Mouse (Mus musculus): ENCODE results near the gene Gm42742. TPM values are rescaled to one million over a fixed set of nuclear protein-coding genes. Genes with fewer than 3 reads are reported as not detected.

The Gm42742 gene
- polyA plus RNA-seq, 1 experiment from 2014 or later, result 60.9 TPM

DNA sequence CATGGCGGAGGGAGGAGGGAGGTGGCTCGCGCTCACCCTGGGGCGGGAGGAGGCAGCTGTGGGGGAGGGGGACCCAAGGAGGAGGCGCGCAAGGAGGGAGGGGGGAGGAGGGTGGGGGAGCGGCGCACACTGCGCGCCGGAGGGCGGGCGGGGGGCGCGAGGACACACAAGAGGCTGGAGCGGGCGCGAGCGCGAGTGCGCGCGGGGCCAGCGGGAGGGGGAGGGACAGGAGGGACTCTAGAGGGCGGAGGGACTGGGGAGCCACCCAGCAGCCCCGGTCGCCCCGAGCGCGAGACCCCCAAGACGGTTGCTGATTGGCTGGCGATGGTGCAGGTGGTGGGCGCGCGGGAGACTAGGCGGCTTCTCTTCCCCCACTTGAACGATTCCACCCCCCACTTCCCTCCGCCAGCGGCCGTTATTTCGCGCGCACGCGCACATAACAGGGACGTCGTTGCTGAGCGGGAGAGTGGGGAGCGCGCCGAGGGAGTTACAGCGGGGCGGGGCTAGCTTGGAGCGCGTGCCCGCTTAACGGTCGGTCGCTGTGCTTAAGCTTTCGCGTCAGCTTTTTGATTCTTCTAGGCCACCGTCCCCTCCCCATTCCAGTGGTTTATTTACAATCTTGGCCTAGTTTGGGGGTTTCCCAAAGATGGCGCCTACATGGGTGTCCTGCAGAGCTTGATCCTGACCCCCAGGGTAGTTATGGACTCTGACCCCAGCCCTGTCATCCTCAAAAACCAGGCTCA lies 6.3 kb upstream of the Gm42742 start, which contains the start of gene Maz:
TSS of gene Maz (minus strand) at position 54 of the 743 bp plus-strand sequence.
- WGBS, result under 1% methylated on average over 43 of the region's 63 CpGs
- peak within 1 kb of the TSS; percentile 98 for H3K27ac ChIP-seq (ENCODE audit: low read depth, low read length)
- peaks cover 22% of the 10 kb centered on the region; the same call in 1 of the 2 replicates for H3K36me3 ChIP-seq (ENCODE audit: control insufficient read depth, insufficient read depth, low read length)
- peak within 1 kb of the TSS; percentile 99 for H3K9ac ChIP-seq (ENCODE audit: low read length)
- ATAC-seq (replicated peaks; ENCODE audit: low FRiP score) (peak; percentile 92), DNase-seq (ENCODE audit: low spot score) (peak; percentile 100)
- peak within 1 kb of the TSS; percentile 94 for H3K4me2 ChIP-seq (ENCODE audit: low read depth, low read length, severe bottlenecking)
- H3K4me3 ChIP-seq (ENCODE audit: low read depth, low read length), result peak within 1 kb of the TSS; percentile 82
- H3K9me3 ChIP-seq (ENCODE audit: control insufficient read depth, low read length), result no peaks in the 10 kb centered on the region
- H3K27me3 ChIP-seq (ENCODE audit: control insufficient read depth, insufficient read depth, low read length), result no peaks in the 10 kb centered on the region
- H3K4me1 ChIP-seq (replicated peaks; ENCODE audit: control insufficient read depth, insufficient read depth, low read length), result peaks cover 26% of the 10 kb centered on the region

DNA sequence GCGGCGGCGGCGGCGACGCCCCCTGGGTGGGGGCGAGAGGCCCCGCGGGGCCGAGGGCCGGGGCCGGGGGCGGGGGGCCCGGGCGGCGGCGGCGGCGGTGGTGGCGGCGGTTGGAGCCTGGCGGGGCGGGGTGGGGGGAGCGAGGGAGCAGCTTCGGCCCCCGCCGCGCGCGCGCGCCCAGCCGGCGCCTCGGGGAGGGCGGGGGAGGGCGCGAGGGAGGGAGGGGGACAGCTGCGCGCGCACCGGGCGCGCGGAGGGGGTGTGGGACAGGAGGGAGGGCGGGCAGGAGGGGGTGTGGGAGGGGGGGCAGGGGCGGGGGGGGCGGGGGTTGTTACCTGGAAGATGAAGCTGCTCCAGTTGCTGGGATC lies 5.7 kb upstream of the Gm42742 start:
- Histone ChIP-seq H3K27me3 (ENCODE audit: control insufficient read depth, insufficient read depth, low read length) (no peaks in the 10 kb centered on the region), H3K9me3 (ENCODE audit: control insufficient read depth, low read length) (no peaks in the 10 kb centered on the region), H3K27ac (ENCODE audit: low read depth, low read length) (peak overlapping the region; percentile 98), H3K4me2 (ENCODE audit: low read depth, low read length, severe bottlenecking) (peak overlapping the region; percentile 94; the same call in 1 of the 2 replicates), H3K36me3 (ENCODE audit: control insufficient read depth, insufficient read depth, low read length) (peaks cover 16% of the 10 kb centered on the region; the same call in 1 of the 2 replicates), H3K4me1 (replicated peaks; ENCODE audit: control insufficient read depth, insufficient read depth, low read length) (peaks cover 29% of the 10 kb centered on the region), H3K9ac (ENCODE audit: low read length) (peak overlapping the region; percentile 99), H3K4me3 (ENCODE audit: low read depth, low read length) (peak overlapping the region; percentile 82)
- DNase-seq (ENCODE audit: low spot score) (no peak), ATAC-seq (replicated peaks; ENCODE audit: low FRiP score) (no peak)
- 9% methylated on average over 11 of the region's 48 CpGs for WGBS

DNA sequence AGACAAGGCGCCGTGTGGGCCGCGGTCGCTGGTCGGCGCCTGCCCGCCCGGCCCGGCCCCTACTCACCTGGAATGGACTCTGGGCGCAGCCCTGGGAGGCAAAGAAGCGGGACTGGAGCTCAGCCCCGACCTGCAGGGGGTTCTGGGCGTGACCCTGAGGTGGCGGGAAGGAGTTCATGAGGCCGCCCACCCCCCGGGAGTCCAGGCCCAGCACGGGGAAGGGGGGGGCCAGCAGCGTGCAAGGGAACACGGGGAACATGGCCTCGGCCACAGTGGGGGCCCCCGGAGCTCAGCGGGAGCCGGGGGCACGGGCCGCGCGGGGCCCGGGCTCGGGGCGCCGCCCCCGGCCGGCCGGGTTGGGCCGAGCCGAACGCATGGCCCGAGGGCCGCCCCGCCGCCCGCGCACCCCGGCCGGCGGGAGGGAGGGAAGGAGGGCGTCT lies 5.3 kb upstream of the Gm42742 start:
- ATAC-seq (replicated peaks; ENCODE audit: low FRiP score), result peak; percentile 21
- Histone ChIP-seq H3K27ac (ENCODE audit: low read depth, low read length) (peak overlapping the region; percentile 98), H3K9me3 (ENCODE audit: control insufficient read depth, low read length) (no peaks in the 10 kb centered on the region), H3K9ac (ENCODE audit: low read length) (peak overlapping the region; percentile 99), H3K27me3 (ENCODE audit: control insufficient read depth, insufficient read depth, low read length) (no peaks in the 10 kb centered on the region), H3K4me3 (ENCODE audit: low read depth, low read length) (peak overlapping the region; percentile 82), H3K36me3 (ENCODE audit: control insufficient read depth, insufficient read depth, low read length) (peaks cover 13% of the 10 kb centered on the region; the same call in 1 of the 2 replicates), H3K4me1 (replicated peaks; ENCODE audit: control insufficient read depth, insufficient read depth, low read length) (peaks cover 33% of the 10 kb centered on the region), H3K4me2 (ENCODE audit: low read depth, low read length, severe bottlenecking) (peak overlapping the region; percentile 94)
- peak; percentile 92 for DNase-seq (ENCODE audit: low spot score)
- WGBS, result 0% methylated on average over 17 of the region's 48 CpGs

DNA sequence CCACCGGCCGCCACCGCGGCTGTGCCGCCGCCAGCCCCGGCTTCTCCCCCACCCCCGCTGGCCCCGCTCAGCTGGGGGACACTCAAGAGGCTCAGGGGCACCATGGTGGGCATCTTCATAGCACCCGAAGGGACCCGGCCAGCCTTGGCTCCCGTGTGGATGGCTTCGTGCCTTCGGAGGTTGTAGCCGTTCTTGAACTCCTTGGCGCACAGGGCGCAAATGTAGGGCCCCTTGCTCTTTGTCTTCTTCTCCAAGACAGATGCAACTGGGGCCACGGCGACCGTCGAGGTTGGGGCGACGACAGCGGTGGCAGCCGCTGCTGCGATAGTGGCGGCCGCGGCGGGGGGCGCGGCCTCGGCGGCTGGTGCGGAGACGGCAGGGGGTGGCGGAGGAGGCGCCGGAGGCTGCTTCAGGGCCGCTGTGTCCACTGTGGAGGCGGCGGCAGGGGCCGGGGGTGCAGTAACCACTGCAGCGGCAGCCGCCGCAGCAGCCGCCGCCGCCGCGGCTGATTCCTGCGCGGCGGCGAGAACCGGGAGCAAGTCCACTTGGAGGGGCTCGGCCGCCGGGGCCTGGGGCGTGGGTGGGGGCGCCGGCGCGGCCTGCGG lies 4.8 kb upstream of the Gm42742 start:
- whole genome bisulfite sequencing, result 1% methylated on average over 62 of the region's 65 CpGs
- H3K9me3 ChIP-seq (ENCODE audit: control insufficient read depth, low read length), result no peaks in the 10 kb centered on the region
- H3K27me3 ChIP-seq (ENCODE audit: control insufficient read depth, insufficient read depth, low read length), result no peaks in the 10 kb centered on the region
- peaks cover 35% of the 10 kb centered on the region for H3K4me1 ChIP-seq (replicated peaks; ENCODE audit: control insufficient read depth, insufficient read depth, low read length)
- peaks cover 8% of the 10 kb centered on the region; the same call in 1 of the 2 replicates for H3K36me3 ChIP-seq (ENCODE audit: control insufficient read depth, insufficient read depth, low read length)
- H3K9ac ChIP-seq (ENCODE audit: low read length), result peak overlapping the region; percentile 99
- H3K27ac ChIP-seq (ENCODE audit: low read depth, low read length), result peak overlapping the region; percentile 98
- peak; percentile 81 for DNase-seq (ENCODE audit: low spot score)
- no peak for ATAC-seq (replicated peaks; ENCODE audit: low FRiP score)
- H3K4me3 ChIP-seq (ENCODE audit: low read depth, low read length), result peak overlapping the region; percentile 82
- H3K4me2 ChIP-seq (ENCODE audit: low read depth, low read length, severe bottlenecking), result peak overlapping the region; percentile 94

DNA sequence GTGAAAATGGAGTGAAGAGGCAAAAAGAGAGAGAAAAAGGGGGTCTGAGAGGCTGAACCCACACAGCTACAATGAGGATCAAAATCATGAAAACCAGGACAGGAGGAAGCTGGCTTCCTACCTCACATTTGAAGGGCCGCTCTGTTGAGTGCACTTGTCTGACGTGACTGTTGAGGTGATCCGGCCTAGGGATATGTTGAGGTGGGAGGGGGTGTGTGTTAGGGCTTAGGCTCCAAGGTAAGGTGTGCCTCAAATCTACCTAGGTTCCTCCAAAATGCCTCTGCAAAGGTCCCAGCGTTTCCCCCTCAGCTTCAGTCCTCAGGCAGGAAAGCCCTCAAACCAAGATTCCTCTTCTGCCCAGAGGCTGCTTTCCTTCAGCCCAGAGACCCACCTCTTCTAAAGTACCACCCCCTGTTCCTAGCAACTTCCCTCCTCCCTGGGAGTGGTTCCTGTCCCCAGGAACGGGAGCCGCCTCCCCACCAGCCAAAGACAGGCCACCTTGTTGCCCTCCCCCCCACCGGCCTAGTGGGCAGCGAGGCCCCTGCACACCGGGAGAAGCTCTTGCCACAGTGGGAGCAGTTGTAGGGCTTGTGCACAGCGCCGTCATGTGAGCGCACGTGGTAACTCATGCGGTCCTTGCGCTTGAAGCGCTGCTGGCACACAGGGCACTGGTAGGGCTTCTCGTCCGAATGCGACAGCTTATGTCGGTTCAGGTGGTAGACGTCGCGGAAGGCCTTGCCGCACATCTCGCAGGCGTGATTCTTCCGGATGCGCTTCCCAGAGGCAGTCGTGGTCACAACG lies 4.1 kb upstream of the Gm42742 start:
- Histone ChIP-seq H3K4me2 (ENCODE audit: low read depth, low read length, severe bottlenecking) (peak overlapping the region; percentile 94), H3K27me3 (ENCODE audit: control insufficient read depth, insufficient read depth, low read length) (no peaks in the 10 kb centered on the region), H3K4me1 (replicated peaks; ENCODE audit: control insufficient read depth, insufficient read depth, low read length) (peaks cover 35% of the 10 kb centered on the region), H3K4me3 (ENCODE audit: low read depth, low read length) (peak overlapping the region; percentile 82), H3K9me3 (ENCODE audit: control insufficient read depth, low read length) (no peaks in the 10 kb centered on the region), H3K36me3 (ENCODE audit: control insufficient read depth, insufficient read depth, low read length) (peaks cover 8% of the 10 kb centered on the region; the same call in 1 of the 2 replicates), H3K27ac (ENCODE audit: low read depth, low read length) (peak overlapping the region; percentile 98), H3K9ac (ENCODE audit: low read length) (peak overlapping the region; percentile 99)
- 1% methylated on average over 30 of the region's 30 CpGs for WGBS
- DNase-seq (ENCODE audit: low spot score) (peak; percentile 86), ATAC-seq (replicated peaks; ENCODE audit: low FRiP score) (peak; percentile 32)

DNA sequence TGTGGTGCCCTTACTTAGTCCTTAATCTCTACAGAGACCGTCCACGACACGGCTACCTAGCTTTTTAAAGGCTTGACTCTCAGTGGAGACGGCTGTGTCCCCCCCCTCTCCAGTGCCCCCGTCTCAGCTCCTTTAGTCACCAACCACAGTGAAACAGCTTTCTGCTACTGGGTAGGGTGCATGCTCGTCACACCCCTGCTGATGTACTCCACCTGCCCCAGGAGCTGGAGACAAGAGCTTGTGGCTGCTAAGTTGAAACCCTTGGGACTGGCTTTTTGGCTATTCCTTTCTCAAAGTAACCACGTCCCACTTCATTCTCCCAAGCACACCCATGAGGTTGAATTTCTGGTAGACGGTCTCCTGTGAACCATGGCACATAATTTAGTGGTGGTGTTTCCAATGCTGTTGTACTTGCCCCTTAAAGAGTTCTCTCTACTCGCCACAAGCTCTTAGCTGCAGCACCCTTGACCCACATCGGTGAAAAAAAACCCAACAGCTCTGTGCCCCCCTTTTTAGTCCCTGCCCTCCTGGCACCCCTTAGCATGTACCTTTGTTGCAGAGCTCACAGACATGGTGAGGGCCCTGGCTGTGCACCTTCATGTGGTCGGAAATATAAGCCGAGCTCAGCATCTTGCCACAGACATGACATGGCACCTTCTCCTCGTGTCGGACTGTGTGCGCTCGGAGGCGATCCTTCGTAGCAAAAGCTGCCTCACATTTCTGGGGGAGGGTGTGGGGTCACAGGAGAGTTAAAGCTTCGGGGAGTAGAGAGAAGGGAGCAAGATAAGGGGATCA lies 3.2 kb upstream of the Gm42742 start:
- Histone ChIP-seq H3K9ac (ENCODE audit: low read length) (peak overlapping the region; percentile 99), H3K9me3 (ENCODE audit: control insufficient read depth, low read length) (no peaks in the 10 kb centered on the region), H3K4me1 (replicated peaks; ENCODE audit: control insufficient read depth, insufficient read depth, low read length) (peaks cover 35% of the 10 kb centered on the region), H3K27ac (ENCODE audit: low read depth, low read length) (0 out of 2 replicates have a peak overlapping the region, but pooled peaks have one; percentile 98), H3K4me2 (ENCODE audit: low read depth, low read length, severe bottlenecking) (peak overlapping the region; percentile 94), H3K27me3 (ENCODE audit: control insufficient read depth, insufficient read depth, low read length) (no peaks in the 10 kb centered on the region), H3K36me3 (ENCODE audit: control insufficient read depth, insufficient read depth, low read length) (peaks cover 8% of the 10 kb centered on the region; the same call in 1 of the 2 replicates), H3K4me3 (ENCODE audit: low read depth, low read length) (peak overlapping the region; percentile 82)
- DNase-seq (ENCODE audit: low spot score), result no peak
- WGBS, result 29% methylated on average over 19 of the region's 19 CpGs
- no peak for ATAC-seq (replicated peaks; ENCODE audit: low FRiP score)

DNA sequence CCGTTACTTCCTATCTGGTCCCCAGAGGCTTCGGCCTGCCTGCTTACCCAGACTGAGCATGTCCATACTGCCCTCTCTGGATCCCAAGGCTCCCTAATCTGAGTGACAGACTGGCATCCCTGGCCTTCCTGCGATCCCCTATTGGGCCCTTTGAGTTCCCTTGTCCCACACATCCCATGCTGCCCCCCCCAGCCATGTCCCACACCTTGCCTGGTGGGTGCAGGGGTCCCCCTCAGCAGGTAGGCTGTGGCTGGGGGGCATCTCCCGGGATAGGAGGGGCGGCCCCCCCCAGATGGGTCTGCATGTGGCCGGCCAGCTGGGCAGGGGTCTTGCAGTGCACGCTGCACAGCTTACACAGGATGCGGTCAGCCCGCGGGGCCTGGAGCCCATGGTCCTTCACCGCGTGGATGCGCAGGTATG lies 2.4 kb upstream of the Gm42742 start:
- peaks cover 38% of the 10 kb centered on the region for H3K4me1 ChIP-seq (replicated peaks; ENCODE audit: control insufficient read depth, insufficient read depth, low read length)
- peaks cover 8% of the 10 kb centered on the region; the same call in 1 of the 2 replicates for H3K36me3 ChIP-seq (ENCODE audit: control insufficient read depth, insufficient read depth, low read length)

More for the DNA sequence above, 2.4 kb upstream of the Gm42742 start:
- Histone ChIP-seq H3K4me2 (ENCODE audit: low read depth, low read length, severe bottlenecking) (peak overlapping the region; percentile 94), H3K4me3 (ENCODE audit: low read depth, low read length) (peak overlapping the region; percentile 82), H3K27me3 (ENCODE audit: control insufficient read depth, insufficient read depth, low read length) (no peaks in the 10 kb centered on the region), H3K9ac (ENCODE audit: low read length) (peak overlapping the region; percentile 99), H3K27ac (ENCODE audit: low read depth, low read length) (peak overlapping the region; percentile 21; the same call in 1 of the 2 replicates), H3K9me3 (ENCODE audit: control insufficient read depth, low read length) (no peaks in the 10 kb centered on the region)
- 82% methylated on average over 13 of the region's 13 CpGs for WGBS
- ATAC-seq (replicated peaks; ENCODE audit: low FRiP score) (no peak), DNase-seq (ENCODE audit: low spot score) (no peak)
